Mouse (Mus musculus): ENCODE measurements around the gene Usp31. TPM values are rescaled to one million over a fixed set of nuclear protein-coding genes. Genes with fewer than 3 reads are reported as not detected.

Usp31 gene
- polyA plus RNA-seq, 1 experiment from 2014 or later = 3.0 TPM

- H3K27ac ChIP-seq (ENCODE audit: low read depth, low read length) = no peak overlapping the region
- H3K4me2 ChIP-seq (ENCODE audit: low read length) = no peak overlapping the region
- no peak overlapping the region for H3K4me3 ChIP-seq (ENCODE audit: low read length)
- H3K9ac ChIP-seq (ENCODE audit: low read depth, low read length) = no peak overlapping the region
- WGBS = 81% methylated on average over 5 of the region's 5 CpGs
- peaks cover 9% of the 10 kb centered on the region; the same call in 1 of the 2 replicates for H3K9me3 ChIP-seq (ENCODE audit: control insufficient read depth, low read length)
- no peak for ATAC-seq
- no peaks in the 10 kb centered on the region for H3K27me3 ChIP-seq (replicated peaks; ENCODE audit: control insufficient read depth, insufficient read depth, low read length)
- no peaks in the 10 kb centered on the region for H3K4me1 ChIP-seq (ENCODE audit: control insufficient read depth, insufficient read depth, low read depth, low read length)
- no peaks in the 10 kb centered on the region for H3K36me3 ChIP-seq (ENCODE audit: control insufficient read depth, insufficient read depth, low read length)
Observed at GRCm38 (mm10) chr7:121636732-121637131, 70.3 kb downstream of the Usp31 start.

GRCm38 (mm10) chr7:121634236-121634635, 72.8 kb downstream of the Usp31 start:
- Histone ChIP-seq H3K27ac (ENCODE audit: low read depth, low read length) (no peak overlapping the region), H3K4me3 (ENCODE audit: low read length) (no peak overlapping the region), H3K36me3 (ENCODE audit: control insufficient read depth, insufficient read depth, low read length) (no peaks in the 10 kb centered on the region), H3K9me3 (ENCODE audit: control insufficient read depth, low read length) (peaks cover 9% of the 10 kb centered on the region; the same call in 1 of the 2 replicates), H3K4me2 (ENCODE audit: low read length) (no peak overlapping the region), H3K9ac (ENCODE audit: low read depth, low read length) (no peak overlapping the region), H3K27me3 (replicated peaks; ENCODE audit: control insufficient read depth, insufficient read depth, low read length) (no peaks in the 10 kb centered on the region), H3K4me1 (ENCODE audit: control insufficient read depth, insufficient read depth, low read depth, low read length) (no peaks in the 10 kb centered on the region)
- ATAC-seq = no peak
- 52% methylated on average over 3 of the region's 3 CpGs for WGBS

GRCm38 (mm10) chr7:121622835-121623420, 84.1 kb downstream of the Usp31 start:
- Histone ChIP-seq H3K9ac (ENCODE audit: low read depth, low read length) (no peak overlapping the region), H3K27me3 (replicated peaks; ENCODE audit: control insufficient read depth, insufficient read depth, low read length) (no peaks in the 10 kb centered on the region), H3K4me3 (ENCODE audit: low read length) (no peak overlapping the region), H3K36me3 (ENCODE audit: control insufficient read depth, insufficient read depth, low read length) (no peaks in the 10 kb centered on the region), H3K27ac (ENCODE audit: low read depth, low read length) (no peak overlapping the region), H3K4me2 (ENCODE audit: low read length) (no peak overlapping the region), H3K9me3 (ENCODE audit: control insufficient read depth, low read length) (no peaks in the 10 kb centered on the region), H3K4me1 (ENCODE audit: control insufficient read depth, insufficient read depth, low read depth, low read length) (peaks cover 4% of the 10 kb centered on the region)
- ATAC-seq = peak; percentile 88
- 44% methylated on average over 9 of the region's 9 CpGs for WGBS

GRCm38 (mm10) chr7:121622433-121622832, 84.6 kb downstream of the Usp31 start:
- no peaks in the 10 kb centered on the region for H3K27me3 ChIP-seq (replicated peaks; ENCODE audit: control insufficient read depth, insufficient read depth, low read length)
- no peak overlapping the region for H3K4me3 ChIP-seq (ENCODE audit: low read length)
- no peaks in the 10 kb centered on the region for H3K9me3 ChIP-seq (ENCODE audit: control insufficient read depth, low read length)
- H3K4me1 ChIP-seq (ENCODE audit: control insufficient read depth, insufficient read depth, low read depth, low read length) = peaks cover 4% of the 10 kb centered on the region
- H3K27ac ChIP-seq (ENCODE audit: low read depth, low read length) = no peak overlapping the region
- 35% methylated on average over 6 of the region's 6 CpGs for WGBS
- peak; percentile 47 for ATAC-seq
- H3K36me3 ChIP-seq (ENCODE audit: control insufficient read depth, insufficient read depth, low read length) = no peaks in the 10 kb centered on the region
- no peak overlapping the region; the same call in 1 of the 2 replicates for H3K9ac ChIP-seq (ENCODE audit: low read depth, low read length)
- H3K4me2 ChIP-seq (ENCODE audit: low read length) = peak overlapping the region; percentile 28

GRCm38 (mm10) chr7:121601697-121602096, 105.4 kb downstream of the Usp31 start:
- Histone ChIP-seq H3K4me2 (ENCODE audit: low read length) (no peak overlapping the region), H3K36me3 (ENCODE audit: control insufficient read depth, insufficient read depth, low read length) (no peaks in the 10 kb centered on the region), H3K27ac (ENCODE audit: low read depth, low read length) (no peak overlapping the region), H3K27me3 (replicated peaks; ENCODE audit: control insufficient read depth, insufficient read depth, low read length) (no peaks in the 10 kb centered on the region), H3K9me3 (ENCODE audit: control insufficient read depth, low read length) (no peaks in the 10 kb centered on the region), H3K4me3 (ENCODE audit: low read length) (no peak overlapping the region), H3K4me1 (ENCODE audit: control insufficient read depth, insufficient read depth, low read depth, low read length) (no peaks in the 10 kb centered on the region), H3K9ac (ENCODE audit: low read depth, low read length) (no peak overlapping the region)
- no peak for ATAC-seq
- 22% methylated on average over 4 of the region's 4 CpGs for WGBS

GRCm38 (mm10) chr7:121596401-121596800, 110.7 kb downstream of the Usp31 start:
- no peak overlapping the region for H3K9ac ChIP-seq (ENCODE audit: low read depth, low read length)
- no peak overlapping the region for H3K27ac ChIP-seq (ENCODE audit: low read depth, low read length)
- no peaks in the 10 kb centered on the region for H3K36me3 ChIP-seq (ENCODE audit: control insufficient read depth, insufficient read depth, low read length)
- H3K4me3 ChIP-seq (ENCODE audit: low read length) = no peak overlapping the region
- H3K4me1 ChIP-seq (ENCODE audit: control insufficient read depth, insufficient read depth, low read depth, low read length) = no peaks in the 10 kb centered on the region
- H3K27me3 ChIP-seq (replicated peaks; ENCODE audit: control insufficient read depth, insufficient read depth, low read length) = no peaks in the 10 kb centered on the region
- 80% methylated on average over 3 of the region's 3 CpGs for WGBS
- ATAC-seq = no peak
- no peak overlapping the region for H3K4me2 ChIP-seq (ENCODE audit: low read length)
- H3K9me3 ChIP-seq (ENCODE audit: control insufficient read depth, low read length) = no peaks in the 10 kb centered on the region

GRCm38 (mm10) chr7:121595496-121595895, 111.6 kb downstream of the Usp31 start:
- WGBS = 69% methylated on average over 4 of the region's 4 CpGs

GRCm38 (mm10) chr7:121595085-121595484, 112.0 kb downstream of the Usp31 start:
- ATAC-seq = no peak
- no peaks in the 10 kb centered on the region for H3K4me1 ChIP-seq (ENCODE audit: control insufficient read depth, insufficient read depth, low read depth, low read length)
- H3K4me3 ChIP-seq (ENCODE audit: low read length) = no peak overlapping the region
- no peak overlapping the region for H3K27ac ChIP-seq (ENCODE audit: low read depth, low read length)
- H3K36me3 ChIP-seq (ENCODE audit: control insufficient read depth, insufficient read depth, low read length) = no peaks in the 10 kb centered on the region
- WGBS = 65% methylated on average over 5 of the region's 5 CpGs
- H3K9ac ChIP-seq (ENCODE audit: low read depth, low read length) = no peak overlapping the region
- no peaks in the 10 kb centered on the region for H3K9me3 ChIP-seq (ENCODE audit: control insufficient read depth, low read length)
- H3K27me3 ChIP-seq (replicated peaks; ENCODE audit: control insufficient read depth, insufficient read depth, low read length) = no peaks in the 10 kb centered on the region
- no peak overlapping the region for H3K4me2 ChIP-seq (ENCODE audit: low read length)

More at GRCm38 (mm10) chr7:121595496-121595895, 111.6 kb downstream of the Usp31 start:
- Histone ChIP-seq H3K9me3 (ENCODE audit: control insufficient read depth, low read length) (no peaks in the 10 kb centered on the region), H3K27me3 (replicated peaks; ENCODE audit: control insufficient read depth, insufficient read depth, low read length) (no peaks in the 10 kb centered on the region), H3K4me1 (ENCODE audit: control insufficient read depth, insufficient read depth, low read depth, low read length) (no peaks in the 10 kb centered on the region), H3K36me3 (ENCODE audit: control insufficient read depth, insufficient read depth, low read length) (no peaks in the 10 kb centered on the region), H3K4me3 (ENCODE audit: low read length) (no peak overlapping the region), H3K9ac (ENCODE audit: low read depth, low read length) (no peak overlapping the region), H3K4me2 (ENCODE audit: low read length) (no peak overlapping the region), H3K27ac (ENCODE audit: low read depth, low read length) (no peak overlapping the region)
- ATAC-seq = no peak

- no peak overlapping the region for H3K4me2 ChIP-seq (ENCODE audit: low read length)
- no peak overlapping the region for H3K27ac ChIP-seq (ENCODE audit: low read depth, low read length)
- no peaks in the 10 kb centered on the region for H3K4me1 ChIP-seq (ENCODE audit: control insufficient read depth, insufficient read depth, low read depth, low read length)
- H3K9ac ChIP-seq (ENCODE audit: low read depth, low read length) = no peak overlapping the region
- no peaks in the 10 kb centered on the region for H3K9me3 ChIP-seq (ENCODE audit: control insufficient read depth, low read length)
- H3K4me3 ChIP-seq (ENCODE audit: low read length) = no peak overlapping the region
- no peaks in the 10 kb centered on the region for H3K27me3 ChIP-seq (replicated peaks; ENCODE audit: control insufficient read depth, insufficient read depth, low read length)
- no peaks in the 10 kb centered on the region for H3K36me3 ChIP-seq (ENCODE audit: control insufficient read depth, insufficient read depth, low read length)
- 100% methylated on average over 1 of the region's 1 CpGs for WGBS
- ATAC-seq = no peak
Observed at GRCm38 (mm10) chr7:121594623-121595022, 112.4 kb downstream of the Usp31 start.
